Mouse (Mus musculus) cerebellum, adult 9-11 months (tissue): ENCODE measurements around the gene Crtc2.

Source experiments
- DNase-seq: peaks from one replicate; pipeline ENCODE4 v3.0.0; 2022

Gene Crtc2

DNA sequence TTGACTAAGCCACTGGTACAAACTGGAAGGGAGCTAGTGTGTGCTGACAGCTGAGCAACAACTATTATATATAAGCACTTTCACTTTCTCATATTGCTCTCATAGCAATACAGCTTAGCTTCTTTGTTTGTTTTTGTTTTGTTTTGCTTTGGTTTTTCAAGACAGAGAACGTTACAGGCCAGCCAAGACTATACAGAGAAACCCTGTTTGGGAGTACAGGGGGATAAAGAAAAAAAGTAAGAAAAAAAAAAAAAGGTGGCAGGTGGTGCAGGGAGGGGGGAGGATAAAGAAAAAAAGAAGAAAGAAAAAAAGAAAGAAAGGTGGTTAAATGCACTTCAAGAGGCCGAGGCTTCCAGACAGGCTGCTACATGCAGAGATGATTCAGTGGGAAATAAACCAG is 8.6 kb upstream of the Crtc2 start:
- no peak for DNase-seq

DNA sequence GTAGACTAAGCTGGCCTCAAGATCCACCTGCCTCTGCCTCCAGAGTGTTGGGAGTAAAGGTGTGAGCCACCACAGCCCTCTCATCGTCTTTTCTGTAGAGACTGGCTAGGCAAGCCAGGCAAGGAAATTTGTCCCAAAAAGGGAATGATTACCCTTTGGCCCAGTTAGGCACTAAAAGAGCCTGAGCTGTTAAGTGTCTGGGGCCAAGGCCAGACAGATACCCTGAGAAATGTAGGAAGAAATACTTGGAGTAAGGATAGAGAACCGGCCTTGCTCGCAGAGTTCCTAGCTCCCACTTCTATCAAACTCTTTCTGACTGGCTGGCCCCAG is 6.4 kb upstream of the Crtc2 start:
- no peak for DNase-seq

DNA sequence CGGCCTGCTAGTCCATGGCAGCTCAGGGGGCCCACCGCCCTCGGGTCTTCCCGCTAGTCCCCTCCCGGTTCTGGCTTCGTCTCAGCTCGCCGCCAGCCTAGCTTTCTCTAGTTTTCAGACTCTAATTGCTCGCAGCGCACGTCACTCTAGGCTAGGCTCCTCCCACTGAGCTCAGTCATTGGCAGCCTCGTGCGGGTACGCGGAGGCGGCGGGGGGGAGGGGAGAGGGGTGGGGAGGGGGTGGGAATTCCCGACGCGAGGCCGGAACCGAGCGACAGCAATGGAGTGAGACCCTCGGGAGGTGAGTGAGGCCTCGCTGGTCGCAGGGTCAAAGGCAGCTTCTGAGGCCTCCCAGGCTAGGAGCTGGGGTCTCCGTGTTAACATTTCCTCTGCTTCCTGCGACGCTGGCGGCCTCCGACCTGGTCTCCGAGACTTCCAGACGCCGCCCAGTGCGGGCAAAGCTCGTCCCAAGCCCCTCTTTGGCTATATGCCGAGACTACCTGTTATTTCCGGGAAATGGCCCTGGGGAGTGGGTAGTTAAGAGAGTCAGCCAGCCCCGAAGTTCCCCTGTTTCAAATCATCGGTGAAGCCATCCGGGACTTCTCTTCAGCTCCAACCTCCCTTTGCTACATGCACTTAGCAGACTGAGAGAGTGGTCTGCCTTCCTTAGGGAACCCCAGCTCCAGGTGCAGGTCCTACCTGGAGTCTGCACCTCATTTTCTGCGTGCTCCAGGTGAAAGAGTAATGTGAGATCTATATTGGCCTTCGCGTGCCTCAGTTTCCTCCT is 5.8 kb upstream of the Crtc2 start, which contains the start of gene Slc39a1:
Slc39a1 (plus strand) TSS at position 213 of the 786 bp plus-strand sequence.
- DNase-seq, result peak; percentile 93

DNA sequence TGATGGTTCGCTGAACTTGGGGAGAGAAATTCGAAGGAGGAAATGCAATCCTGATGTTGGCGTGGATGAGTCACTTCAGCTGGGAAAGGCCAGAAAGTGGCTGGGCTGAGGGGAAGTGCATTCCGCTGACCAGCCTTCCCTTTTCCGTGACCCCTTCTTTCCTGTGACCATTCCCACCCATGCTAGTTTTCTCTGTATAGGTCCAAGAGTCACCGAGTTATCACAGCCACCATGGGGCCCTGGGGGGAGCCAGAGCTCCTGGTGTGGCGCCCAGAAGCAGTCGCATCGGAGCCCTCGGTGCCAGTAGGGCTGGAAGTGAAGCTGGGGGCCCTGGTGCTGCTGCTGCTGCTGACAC is 5.2 kb upstream of the Crtc2 start:
- peak; percentile 62 for DNase-seq

DNA sequence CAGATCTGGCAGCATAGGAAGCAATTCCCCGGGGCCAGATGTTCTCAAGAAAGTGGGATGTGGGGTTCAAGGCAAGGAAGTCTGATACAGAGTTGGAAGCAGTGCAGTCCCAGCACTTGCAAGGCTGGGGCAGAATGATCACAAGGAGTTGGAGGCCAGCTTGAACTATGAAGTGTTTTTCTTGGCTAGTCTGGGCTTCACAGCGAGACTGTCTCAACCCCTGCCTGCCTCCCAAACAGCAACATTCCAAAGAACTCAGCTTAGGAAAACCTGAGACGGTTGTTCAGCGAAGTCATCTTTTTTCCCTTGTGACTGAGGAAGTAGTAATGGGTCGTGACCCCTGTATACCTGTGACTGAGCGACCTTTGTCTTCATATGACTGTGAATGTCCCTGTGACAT is 3.2 kb upstream of the Crtc2 start:
- peak; percentile 29 for DNase-seq

DNA sequence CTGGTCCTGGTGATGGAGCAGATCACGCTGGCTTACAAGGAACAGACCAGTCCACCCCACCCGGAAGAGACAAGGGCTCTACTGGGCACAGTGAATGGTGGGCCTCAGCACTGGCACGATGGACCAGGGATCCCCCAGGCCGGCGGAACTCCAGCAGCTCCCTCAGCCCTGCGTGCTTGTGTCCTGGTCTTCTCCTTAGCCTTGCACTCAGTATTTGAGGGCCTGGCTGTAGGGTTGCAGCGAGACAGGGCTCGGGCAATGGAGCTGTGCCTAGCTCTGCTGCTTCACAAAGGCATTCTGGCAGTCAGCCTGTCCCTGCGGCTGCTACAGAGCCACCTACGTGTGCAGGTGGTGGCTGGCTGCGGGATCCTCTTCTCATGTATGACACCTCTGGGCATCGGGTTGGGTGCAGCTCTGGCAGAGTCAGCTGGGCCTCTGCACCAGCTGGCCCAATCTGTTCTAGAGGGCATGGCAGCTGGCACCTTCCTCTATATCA is 2.2 kb upstream of the Crtc2 start:
- peak; percentile 38 for DNase-seq

DNA sequence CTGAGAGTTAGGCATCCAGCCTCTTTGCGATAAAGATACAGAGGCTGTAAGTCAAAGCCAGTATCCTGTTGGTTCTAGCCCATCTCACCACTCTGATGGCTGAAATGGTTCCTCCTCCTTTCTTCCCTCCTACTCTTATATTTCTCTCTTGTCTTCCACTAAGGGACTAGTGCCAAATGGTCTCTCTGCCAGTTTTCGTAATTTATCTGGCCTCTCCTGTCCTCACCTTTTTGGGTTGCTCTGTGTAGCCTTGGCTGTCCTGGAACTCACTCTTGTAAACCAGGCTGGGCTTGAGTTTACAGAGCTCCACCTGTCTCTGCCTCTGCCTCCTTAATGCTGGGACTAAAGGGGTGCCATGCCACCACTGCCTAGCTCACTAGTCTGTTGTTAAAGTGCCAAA is 1.3 kb upstream of the Crtc2 start:
- peak; percentile 67 for DNase-seq

DNA sequence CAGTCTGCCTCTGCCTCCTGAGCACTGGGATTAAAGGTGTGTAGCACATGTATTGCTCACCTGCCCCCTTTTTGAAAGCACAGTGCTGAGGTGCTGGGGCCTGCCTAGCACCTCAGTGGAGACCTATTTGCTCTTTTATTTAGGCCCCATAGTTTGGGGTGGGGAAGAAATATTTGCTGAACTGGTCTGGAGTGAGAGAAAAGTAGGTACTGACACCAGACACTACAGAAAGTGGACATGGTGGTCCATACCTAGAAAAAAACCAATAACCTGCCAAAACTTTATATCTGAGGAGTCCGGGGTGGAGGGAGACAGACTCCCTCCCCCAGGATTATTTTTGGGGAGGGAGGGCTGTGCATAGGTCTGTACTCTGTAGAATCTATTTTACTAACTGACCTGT is 789 bp upstream of the Crtc2 start:
- peak; percentile 57 for DNase-seq

DNA sequence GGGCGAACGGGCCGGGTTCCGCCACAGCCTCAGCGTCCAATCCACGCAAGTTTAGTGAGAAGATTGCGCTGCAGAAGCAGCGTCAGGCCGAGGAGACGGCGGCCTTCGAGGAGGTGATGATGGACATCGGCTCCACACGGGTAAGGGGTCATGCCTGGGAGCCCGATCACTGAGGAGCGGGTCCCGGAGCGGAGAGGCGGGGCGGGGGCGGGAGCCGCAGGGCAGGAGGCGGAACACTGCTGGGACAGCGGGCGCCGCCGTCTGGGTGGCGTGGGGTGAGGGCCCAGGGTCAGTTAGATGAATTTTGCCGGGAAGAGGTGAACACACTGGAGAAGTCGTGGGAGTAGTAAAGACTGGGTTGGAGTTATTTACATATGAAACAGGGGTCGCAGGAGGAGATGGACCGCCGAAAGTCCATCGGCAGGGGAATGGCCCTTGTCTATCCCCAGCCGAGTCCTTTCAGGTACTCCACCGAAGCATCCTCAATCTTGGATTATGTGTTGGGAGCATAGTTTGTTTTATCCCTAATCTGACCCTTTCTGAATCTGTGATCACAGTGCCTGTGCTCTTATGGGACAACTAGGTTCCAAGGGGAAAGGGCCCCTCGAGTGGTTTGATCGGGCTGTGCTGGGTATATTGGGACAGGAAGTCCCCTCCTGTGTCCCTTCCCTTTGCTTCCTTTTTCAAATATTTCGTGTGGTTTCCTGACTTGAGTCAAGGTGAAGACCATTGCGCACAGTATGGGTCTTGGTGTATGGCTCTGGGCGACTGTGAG is 643 bp downstream of the Crtc2 start:
- no peak for DNase-seq

DNA sequence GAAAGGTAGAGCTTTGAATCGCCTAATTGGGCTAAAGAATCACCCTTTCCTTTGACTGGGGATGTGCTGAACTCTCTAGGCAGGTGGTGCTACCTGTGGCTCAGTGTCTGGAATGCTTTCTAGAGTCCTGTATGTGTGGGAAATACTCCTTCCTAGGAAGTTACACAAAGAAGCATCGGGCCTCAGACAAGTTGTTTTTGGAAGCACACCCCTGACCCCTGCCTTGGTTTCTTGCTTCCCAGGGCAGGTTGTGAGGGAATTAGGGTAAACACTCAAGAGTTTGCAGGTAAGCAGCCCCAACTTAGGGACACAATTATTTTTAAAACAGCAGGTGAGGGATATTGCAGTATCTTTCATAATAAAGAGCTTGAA is 1.2 kb downstream of the Crtc2 start:
- DNase-seq, result peak; percentile 50

DNA sequence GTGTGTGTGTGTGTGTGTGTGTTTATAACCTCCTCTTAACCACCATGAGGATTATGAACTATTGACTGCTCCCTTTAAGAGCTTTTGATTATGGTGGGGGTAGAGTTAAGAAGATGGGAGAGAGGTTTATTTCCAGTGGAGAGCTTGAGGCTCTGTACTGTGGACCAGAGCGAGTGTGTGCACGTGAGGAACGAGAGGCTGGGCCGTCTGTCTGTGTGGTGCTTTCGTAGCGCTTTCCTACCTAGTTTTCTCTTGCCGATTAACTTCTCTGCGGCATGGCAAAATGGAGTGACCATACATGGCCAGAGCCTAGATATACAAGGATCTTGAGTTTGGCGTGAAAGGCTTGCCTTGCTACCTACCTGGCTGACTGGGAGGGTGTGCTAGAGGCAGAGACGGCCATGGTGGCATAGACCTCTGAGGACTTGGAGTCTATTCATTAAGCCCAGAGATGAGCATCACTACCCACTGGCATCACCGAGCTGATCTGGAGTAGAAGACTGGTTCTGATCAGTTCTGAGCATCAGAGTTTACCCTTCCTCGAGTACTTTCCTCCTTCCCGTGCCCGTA is 1.9 kb downstream of the Crtc2 start:
- peak; percentile 47 for DNase-seq

DNA sequence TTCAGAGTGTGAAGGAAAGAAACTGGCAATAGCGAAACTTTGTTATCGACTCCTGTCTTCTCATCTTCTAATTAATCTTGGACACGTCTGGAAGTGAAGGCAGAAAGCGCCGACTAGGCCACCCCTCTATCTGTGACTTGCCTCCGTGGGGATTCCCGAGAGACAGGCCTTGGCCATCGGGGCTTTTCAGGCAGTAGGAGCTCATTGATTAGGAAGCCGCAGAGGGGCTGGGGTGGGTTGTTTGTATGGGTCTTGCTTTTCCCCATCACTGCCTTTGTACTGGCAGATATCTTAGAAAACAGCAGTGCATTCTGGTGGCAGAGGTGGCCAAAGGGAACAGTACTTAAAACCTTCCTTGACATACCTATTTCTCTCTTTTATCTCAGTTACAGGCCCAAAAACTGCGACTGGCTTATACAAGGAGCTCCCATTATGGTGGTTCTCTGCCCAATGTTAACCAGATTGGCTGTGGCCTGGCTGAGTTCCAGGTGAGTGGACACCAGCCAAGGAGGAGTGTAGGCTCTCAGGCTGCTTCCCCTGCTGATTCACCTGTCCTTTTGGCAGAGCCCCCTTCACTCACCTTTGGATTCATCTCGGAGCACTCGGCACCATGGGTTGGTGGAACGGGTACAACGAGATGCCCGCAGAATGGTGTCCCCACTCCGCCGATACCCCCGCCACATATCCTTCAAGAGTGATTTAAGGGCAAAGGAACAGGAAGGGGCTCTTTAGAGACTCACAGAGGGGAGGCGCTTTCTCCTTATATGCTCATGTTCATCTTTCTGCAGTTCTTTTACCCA is 3.0 kb downstream of the Crtc2 start:
- peak; percentile 96 for DNase-seq

DNA sequence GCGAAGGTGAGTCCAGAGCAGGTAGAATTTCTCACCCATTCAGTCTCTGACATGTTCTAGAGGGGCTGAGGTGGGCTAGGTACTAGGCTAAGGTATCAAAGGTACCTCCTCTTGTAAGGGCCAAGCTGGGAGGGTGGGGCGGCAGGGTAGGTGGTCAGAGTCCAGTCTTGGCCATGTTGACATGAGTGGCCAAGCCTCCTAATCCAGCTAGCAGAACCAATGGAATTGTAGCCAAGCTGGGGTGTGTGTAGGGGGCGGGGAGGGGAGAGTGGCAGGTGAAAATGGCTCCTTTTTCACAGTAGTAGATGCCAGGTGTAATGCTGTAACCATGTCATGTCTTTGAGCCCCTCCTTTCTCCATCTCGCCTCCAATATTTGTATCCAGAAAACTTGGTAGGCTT is 4.6 kb downstream of the Crtc2 start:
- DNase-seq, result peak; percentile 44

DNA sequence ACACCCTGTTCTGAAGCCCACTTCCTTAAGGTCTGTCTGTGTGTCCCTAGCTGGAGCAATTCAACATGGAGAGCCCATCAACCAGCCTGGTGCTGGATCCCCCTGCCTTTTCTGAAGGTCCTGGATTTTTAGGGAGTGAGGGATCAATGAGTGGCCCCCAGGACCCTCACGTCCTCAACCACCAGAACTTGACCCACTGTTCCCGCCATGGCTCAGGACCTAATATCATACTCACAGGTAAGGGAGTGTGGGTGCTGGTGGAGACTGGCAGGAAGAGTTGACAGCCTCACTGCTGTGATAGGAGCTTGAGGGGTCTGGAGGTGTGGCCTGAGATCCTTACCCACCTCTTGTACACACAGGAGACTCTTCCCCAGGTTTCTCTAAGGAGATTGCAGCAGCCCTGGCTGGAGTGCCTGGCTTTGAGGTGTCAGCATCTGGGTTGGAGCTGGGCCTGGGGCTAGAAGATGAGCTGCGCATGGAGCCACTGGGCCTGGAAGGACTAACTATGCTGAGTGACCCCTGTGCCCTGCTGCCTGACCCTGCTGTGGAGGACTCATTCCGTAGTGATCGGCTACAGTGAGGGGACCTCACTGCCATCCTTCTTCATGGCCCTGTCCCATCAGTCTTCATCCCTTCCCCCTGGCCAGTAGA is 9.3 kb downstream of the Crtc2 start:
- DNase-seq, result peak; percentile 40

DNA sequence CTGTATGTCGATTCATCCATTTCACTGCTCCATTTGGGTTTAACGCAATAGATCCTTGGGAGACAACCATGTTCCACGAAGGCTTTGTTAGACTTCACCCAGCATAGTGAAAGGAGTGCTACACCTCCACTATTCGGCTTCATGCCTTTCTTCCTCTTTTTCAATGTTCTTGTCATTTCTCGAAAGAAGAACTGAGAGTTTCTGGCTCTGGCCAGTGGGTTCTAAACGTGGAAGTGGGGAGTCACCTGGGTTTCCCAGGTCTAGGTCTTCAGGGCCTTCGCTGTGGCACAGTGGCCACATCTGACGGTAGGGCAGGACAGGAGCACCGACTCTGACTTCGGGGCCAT is 10.7 kb downstream of the Crtc2 start:
- DNase-seq, result no peak

DNA sequence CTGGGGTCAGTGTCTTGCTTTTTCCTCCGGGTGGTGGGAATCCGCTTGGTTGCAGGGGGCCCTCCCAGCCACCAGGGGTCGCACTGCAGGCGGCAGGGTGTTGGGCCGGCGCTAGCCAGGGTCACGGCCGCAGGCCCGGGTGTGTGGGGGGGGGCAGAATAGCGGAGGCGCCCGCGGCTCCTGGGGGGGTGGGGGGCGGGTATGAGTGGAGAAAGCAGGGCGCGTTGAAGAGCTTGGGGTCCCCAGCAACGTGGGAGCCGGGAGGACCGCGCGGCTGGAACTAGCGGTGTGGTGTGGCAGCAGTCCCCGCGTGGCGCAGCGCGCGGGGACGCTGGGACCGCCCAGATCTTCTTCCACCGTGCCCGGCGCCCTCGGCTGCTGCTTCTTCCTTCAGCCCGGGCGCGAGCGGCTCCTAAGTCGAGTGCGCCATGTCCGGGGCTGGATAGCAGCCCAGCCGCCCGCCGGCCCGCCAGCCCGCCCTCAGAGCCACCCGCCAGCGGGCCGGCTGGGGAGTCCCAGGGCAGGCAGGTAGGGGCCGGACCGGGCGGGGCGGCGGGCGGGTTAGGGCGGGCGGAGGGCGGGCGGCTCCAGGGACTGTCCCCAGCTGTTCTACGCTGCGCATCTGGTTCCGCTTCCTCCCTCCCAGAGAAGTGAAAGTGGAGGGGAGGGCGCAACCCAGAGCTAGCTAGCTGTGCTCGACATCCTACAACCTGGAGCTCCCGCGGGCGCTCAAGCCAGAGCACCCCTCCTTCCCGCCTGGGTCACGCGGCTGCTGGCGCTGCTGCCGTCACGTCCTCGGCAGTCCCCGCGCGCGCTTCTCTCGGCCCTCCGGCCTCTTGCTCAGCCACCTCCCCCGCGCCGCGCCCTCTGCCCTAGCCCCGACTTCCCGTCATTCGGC is 11.3 kb downstream of the Crtc2 start, which contains the start of gene Dennd4b:
Dennd4b (plus strand) TSS at position 152 of the 898 bp plus-strand sequence.
- peak; percentile 93 for DNase-seq

DNA sequence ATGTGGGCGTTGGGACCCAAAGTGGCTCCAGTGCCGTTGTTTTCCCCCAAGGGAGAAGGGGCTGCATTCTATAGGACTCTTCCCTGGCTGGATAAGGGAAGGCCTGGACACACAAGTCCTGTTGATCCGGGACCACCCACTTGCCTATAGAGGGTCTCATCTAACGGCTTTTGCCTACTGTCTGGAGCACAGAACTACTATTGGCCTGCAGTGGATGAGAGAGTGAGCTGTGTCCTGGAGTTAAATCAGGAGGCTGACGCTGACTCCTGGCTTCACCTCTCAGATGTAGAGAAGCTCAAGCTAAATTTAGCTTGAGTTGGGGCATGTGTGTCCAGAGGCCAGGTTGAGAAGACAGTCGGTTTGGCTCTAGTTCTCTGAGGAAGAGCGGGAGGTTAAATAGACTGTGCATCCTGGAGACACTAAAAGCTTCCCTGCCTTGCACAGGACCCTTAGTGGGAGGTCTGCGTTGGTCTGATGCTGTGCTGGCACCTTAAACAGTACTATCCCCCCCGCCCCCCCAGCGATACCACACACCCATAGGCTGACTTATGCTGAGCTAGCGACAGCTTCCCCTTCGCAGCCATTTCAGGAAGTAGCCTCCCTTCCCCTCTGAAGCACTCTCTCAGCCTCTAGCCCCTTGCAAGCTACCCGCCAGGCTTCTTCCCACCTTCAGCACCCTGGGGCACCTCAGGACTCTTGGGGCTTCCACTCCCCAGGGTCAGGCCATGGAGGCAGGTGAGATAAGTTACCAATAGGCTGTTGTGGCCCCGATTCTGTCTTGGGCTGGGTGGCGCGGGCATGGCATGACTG is 12.2 kb downstream of the Crtc2 start:
- peak; percentile 63 for DNase-seq

DNA sequence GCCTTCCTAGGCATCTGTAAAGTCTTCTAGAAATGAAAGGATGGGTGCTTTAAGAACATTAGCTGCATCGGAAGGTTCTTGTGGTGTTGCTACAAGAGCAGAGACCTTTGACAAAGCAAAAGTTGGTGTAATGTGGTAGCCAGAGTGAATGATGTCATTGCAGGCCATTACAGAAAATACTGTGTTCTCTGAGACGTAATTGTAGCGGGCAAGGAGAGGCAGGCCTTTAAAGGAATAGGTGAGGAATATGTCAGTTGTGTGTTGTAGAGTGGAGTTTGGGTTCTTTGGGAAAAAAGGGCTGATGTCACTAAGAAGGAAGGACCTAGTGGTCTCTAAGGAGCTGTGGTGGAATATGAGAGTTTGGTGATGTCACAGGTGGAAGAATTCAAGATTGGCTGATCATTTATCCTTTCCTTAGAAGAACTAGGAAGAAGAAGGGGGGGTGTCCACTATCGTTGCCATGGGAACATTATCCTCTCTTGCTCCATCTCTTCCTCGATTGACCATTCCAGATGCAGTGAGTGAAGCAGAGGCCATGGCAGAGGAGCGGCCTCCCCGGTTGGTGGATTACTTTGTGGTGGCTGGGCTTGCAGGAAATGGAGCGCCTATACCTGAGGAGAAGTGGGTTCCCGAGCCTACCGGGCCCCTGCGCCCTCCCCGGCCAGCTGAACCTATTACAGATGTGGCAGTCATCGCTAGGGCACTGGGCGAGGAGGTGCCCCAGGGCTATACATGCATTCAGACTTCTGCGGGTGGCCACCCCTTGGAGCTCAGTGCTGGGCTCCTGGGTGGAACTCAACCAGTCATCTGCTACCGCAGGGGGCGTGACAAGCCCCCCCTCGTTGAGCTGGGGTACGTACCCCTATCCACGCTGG is 13.2 kb downstream of the Crtc2 start:
- DNase-seq, result peak; percentile 60

DNA sequence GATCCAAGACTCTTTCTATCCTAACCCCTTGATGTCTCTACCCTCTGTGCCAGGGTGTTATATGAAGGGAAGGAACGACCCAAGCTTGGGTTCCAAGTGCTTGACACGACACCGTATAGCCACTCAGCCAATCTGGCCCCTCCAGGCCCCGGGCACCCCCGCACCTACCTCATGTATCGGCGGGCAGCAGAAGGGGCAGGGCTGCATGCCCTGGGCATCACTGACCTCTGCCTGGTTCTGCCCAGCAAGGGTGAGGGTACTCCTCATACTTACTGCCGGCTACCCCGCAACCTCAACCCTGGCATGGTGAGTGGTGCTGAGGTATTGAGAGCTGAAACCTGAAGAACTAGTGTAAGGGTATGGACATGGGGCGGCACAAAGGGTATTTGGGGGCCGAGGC is 14.2 kb downstream of the Crtc2 start:
- DNase-seq, result peak; percentile 27

DNA sequence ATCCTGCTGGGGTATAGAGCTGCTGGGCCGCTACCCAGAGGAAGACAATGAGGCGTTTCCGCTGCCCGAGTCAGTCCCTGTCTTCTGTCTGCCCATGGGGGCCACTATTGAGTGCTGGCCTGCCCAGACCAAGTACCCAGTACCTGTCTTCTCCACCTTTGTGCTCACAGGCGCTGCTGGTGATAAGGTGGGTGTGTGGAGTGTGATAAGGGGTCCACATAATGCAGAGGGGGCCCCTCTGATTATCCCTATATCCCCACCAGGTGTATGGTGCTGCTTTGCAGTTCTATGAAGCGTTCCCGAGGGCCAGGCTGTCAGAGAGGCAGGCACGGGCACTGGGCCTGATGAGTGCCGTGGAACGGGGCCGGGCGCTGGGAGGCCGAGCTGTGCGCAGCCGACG is 15.0 kb downstream of the Crtc2 start:
- DNase-seq, result peak; percentile 32
